Mouse (Mus musculus) heart, adult 8-10 months (tissue): ENCODE results near the gene Rft1. TPM values are rescaled to one million over a fixed set of nuclear protein-coding genes. Genes with fewer than 3 reads are reported as not detected.

ENCODE experiments used
- DNase-seq: peaks from one replicate; pipeline ENCODE4 v3.0.0; 2022; ENCODE audit warnings: low spot score
- total RNA-seq, 4 experiments: library from RNA; stranded (reverse); gene quantifications; 2 replicates each; pipeline ENCODE4 v1.2.4; 2022

Rft1 gene
- total RNA-seq, 4 experiments from 2014 or later: 6.6 to 8.0 (median 7.4) TPM

DNA sequence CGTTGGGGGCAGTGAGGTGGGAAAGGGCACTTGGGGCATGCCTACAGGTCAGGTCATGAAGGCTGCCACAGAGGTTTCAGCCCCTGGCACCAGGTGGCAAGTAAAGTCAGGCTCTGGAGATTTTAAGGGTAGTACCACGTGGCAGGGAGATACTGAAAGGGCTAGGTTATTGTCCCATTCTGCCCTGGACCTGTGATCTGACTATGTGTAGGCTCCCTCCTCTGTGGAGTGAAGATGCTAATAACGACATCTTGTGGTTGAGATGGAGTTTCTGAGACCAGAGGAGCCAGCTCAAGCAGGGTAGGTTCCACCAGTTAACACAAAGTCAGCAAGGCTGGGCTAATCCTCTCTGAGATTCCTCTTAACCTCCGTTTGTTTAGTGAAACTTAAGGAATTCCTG lies 24.3 kb upstream of the Rft1 start:
- DNase-seq: no peak

DNA sequence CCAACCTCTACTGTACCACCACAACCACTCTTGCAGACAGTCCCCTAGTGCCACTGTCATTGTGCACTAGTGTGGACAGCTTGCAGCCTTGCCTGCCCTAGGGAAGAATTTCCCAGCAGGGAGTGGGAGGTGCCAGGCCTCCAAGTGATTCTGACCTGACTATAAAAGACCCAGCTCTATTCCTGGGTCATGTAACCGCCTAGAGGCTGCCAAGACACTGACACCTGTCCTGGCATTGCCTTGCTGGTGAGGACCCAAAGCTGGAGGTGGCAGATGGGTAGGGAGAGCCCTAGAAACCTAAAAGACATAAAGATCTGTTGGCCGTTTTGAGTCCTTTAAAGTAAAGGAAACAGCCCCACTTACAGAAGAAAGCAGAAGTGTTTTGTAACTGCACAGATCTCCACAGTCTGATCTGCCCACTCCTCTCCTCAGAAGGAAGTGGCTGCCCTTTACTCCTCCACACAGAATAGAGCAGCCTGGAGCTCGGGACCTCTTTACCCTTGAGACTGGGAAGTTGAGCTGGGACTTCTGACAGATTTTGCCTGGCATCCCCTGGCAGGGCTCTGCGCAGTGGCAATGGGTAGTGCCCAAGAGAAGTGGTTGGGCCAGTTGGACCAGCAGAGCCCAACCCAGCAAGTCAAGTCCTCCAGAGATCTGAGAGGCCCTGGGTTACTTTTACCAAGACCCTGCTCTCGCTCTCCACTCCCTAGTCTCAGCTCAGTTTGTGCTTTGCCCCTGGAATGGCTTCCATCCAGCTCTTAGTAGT lies 23.2 kb upstream of the Rft1 start:
- DNase-seq: peak; percentile 58

GRCm38 (mm10) chr14:30631834-30632233 lies 22.3 kb upstream of the Rft1 start:
- DNase-seq: no peak

DNA sequence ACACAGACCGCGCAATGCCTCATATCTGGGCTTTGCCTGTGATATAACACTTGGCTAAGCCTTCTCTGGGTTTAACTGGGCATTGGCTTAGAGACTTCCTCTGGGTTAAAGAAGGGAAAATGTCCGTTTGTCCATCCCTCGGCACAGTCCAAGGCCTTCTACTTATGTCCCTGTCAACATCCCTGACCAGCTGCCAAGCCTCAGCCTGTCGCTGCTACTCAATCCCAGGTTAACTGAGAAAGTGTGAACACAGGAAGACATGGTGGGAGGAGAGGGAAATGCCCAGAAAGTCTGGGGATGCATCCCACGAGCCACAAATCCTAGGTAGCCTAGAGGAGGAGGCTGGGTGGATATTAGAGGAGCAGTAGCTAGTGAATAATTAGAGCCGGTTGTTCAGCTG lies 20.5 kb upstream of the Rft1 start:
- DNase-seq: no peak

GRCm38 (mm10) chr14:30634418-30634817 lies 19.7 kb upstream of the Rft1 start:
- DNase-seq: no peak

GRCm38 (mm10) chr14:30635219-30635910 lies 18.8 kb upstream of the Rft1 start:
- DNase-seq: no peak

- no peak for DNase-seq
Observed at GRCm38 (mm10) chr14:30636499-30636898, 17.7 kb upstream of the Rft1 start.

DNA sequence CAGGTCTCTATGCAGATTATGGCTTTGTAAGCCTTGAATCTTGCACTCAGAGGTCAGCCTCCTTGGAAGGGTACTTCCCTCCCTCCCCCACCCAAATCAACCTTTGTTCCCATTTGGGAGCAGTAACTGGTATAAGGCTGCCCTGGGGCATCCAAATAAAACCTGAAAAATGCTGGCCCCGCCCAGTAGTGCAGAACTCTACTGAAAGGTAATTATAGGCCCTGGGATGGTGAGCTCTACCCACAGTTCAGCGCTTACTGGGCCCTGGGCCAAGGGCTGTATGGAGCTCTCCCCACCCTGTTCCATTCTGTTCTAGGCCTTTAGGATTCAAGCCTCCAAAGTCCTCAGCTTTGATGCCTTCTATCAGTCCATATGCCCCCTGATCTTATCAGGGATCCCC lies 17.1 kb upstream of the Rft1 start:
- no peak for DNase-seq

GRCm38 (mm10) chr14:30638009-30638408 lies 16.2 kb upstream of the Rft1 start:
- no peak for DNase-seq

GRCm38 (mm10) chr14:30638686-30639085 lies 15.5 kb upstream of the Rft1 start:
- no peak for DNase-seq

- no peak for DNase-seq
Observed at GRCm38 (mm10) chr14:30641748-30642147, 12.4 kb upstream of the Rft1 start.

DNA sequence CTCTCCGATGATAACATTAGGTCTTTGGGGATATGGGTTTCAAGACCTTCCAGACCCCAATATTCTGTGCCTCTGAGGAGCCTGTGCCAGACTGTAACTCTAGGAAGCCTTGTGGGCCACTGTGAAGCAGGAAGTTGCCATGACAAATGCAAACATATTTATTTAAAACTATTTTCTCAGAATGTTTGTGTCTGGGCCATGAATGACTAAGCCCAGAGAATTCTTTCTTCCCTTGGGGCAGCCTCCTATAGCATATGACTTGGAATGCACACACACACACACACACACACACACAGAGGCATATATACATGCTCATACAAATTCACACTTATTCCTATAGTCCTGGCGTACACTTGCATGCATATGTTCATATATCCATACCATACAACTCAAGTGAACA lies 10.1 kb upstream of the Rft1 start:
- no peak for DNase-seq

GRCm38 (mm10) chr14:30645066-30645465 lies 9.1 kb upstream of the Rft1 start:
- DNase-seq: no peak

DNA sequence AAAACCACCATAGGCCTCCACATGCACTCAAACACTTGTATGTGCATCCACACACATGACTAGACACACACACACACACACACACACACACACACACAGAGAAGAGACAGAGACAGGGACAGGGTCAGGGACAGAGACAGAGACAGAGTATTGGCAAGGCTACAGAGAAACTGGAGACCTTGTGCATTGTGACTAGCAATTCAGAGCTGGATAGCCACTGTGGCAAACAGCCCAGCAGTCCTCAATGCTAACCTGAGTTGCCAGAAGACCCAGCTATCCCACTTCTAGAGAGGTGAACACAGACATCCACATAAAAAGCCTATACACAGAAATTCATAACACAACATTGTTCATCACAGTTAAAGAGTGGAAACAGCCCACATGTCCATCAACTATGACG lies 7.7 kb upstream of the Rft1 start:
- DNase-seq: no peak

DNA sequence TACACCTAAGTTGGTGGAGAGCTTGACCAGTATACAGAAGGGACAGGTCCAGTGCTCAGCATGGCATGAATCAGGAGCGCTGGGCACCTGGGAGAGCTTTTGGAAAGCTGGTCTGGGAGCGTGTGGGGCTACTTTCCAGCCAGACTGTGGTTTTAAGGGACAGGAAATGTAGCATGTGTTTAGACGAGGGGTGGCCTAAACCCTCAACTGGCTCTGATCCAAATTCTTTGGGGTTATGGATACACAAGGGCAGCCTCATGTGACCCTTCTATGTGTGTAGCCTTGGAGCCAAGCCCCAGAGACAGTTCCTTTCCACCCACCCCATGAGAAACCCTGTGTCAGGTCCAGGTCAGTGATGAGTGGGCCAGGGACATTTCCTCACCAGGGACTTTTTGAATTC lies 5.7 kb upstream of the Rft1 start:
- DNase-seq: no peak

DNA sequence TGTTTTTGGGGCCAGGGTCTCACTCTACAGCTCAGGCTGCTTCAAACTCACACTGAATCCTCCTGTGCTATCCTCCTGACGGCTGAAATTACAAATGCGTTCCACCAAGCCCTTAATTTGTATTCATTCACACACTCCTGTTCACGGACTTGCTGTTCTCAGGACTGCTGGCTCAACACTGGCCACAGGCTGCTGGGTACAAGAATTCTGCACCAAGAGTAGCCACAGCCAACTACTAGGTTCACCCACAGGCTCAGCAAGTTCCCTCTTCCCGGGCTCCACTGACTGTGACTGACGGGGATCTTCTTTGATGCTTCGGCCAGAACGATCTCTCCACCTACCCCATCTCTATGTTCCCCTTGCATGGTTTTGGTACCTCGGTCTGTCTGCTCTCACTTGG lies 4.4 kb upstream of the Rft1 start:
- no peak for DNase-seq

GRCm38 (mm10) chr14:30650969-30651368 lies 3.2 kb upstream of the Rft1 start:
- DNase-seq: peak; percentile 73

DNA sequence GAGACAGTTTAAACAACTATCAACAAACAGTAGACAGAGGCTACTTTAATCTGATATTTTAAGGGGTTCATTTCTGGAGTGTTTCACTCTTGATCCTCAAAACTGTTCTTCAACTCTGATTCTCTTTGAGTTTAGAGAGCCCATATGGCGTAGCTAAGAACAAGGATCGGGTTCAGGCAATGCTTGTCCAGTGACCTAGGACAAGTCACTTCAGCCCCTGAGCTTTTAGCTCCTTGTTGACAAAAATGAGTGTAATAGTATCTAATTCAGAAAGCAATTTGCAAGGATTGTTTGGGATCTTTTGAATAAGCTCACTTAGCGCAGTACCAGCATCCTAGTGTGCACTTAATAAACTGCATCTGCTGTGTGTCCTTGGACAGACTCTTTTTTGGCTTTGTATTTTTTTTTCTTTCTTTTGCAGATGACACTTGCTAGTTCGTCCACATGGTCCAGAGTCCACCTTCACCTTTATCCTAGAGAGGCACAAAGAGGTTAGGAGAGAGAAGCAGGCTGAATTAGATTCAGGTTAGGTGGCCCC lies 600 bp downstream of the Rft1 start:
- DNase-seq: no peak

DNA sequence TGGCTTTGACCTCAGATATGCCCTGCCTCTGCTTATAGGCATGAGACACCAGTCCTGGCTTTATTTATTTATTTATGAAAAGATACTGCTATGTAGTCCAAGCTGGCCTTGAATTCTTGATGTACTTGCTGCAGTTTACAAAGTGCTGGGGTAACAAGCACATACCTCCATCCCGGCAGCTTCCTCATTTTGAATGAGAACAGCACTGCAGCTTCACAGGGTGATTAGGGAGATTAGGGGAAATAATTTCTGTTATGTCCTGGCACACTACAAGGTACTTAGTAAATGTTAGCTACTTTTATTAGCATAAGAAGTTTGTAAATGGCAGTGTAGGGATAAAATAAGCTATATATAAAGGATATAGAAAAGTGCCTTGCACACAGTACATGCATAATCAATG lies 1.4 kb downstream of the Rft1 start:
- DNase-seq: no peak

- peak; percentile 53 for DNase-seq
Observed at GRCm38 (mm10) chr14:30666061-30666460, 11.9 kb downstream of the Rft1 start.

- DNase-seq: no peak
Observed at GRCm38 (mm10) chr14:30666604-30667003, 12.4 kb downstream of the Rft1 start.

DNA sequence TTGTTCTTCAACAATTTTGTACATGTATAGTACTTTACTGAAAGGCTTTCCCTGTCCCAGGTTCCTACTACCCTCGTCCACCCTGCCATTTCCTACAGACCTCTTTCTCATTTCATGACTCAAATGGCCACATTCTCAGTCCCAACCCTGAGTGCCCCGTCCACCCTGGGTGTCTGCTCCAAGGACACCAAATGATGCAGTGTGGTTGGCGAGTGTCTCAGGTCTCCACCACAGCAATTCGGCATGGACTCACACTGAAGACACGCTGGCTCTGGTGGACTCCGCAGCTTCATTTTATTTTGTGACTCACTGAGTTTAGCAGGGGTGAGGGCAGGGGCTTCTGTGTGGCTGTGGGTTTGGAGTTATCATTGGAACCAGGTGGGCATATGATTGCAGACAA lies 16.0 kb downstream of the Rft1 start:
- no peak for DNase-seq
